Mouse (Mus musculus) embryonic fibroblast, embryonic 13.5 days (primary cell): ENCODE data around the gene Afg1l.

Experiments used
- CTCF ChIP-seq: IDR thresholded peaks from 2 replicates; pipeline ENCODE4 v1.5.1; 2011; ENCODE audit warnings: mild to moderate bottlenecking, control low read depth, low read length, moderate library complexity, borderline replicate concordance; ENCODE audit not compliant: insufficient read depth
- POLR2A ChIP-seq: IDR thresholded peaks from 2 replicates; pipeline ENCODE4 v1.6.1; 2011; ENCODE audit warnings: low read depth, mild to moderate bottlenecking, control low read depth, low read length, moderate library complexity

GRCm38 (mm10) chr10:42307980-42308686 lies 170.2 kb downstream of the Afg1l start:
- peak; percentile 73; the same call in 1 of the 2 replicates for TF ChIP-seq CTCF
- TF ChIP-seq POLR2A = no peak
